Mouse (Mus musculus): ENCODE data around the gene Mien1. TPM values are rescaled to one million over a fixed set of nuclear protein-coding genes. Genes with fewer than 3 reads are reported as not detected.

Mien1 gene
- total RNA-seq, 1 experiment from 2014 or later = 80.3 TPM

Other genes starting within 250 kb of the Mien1 start
- 75.4 and 86.1 TPM in 2 replicates for gene Med1, start 245.7 kb downstream of the Mien1 start, total RNA-seq (2021)
- gene Cdk12, start 235.9 kb downstream of the Mien1 start, total RNA-seq (2021) = 49.5 and 51.7 TPM in 2 replicates
- gene Neurod2, start 109.3 kb downstream of the Mien1 start, total RNA-seq (2021) = not detected in 2 replicates
- gene Ppp1r1b, start 90.6 kb downstream of the Mien1 start, total RNA-seq (2021) = 0.24 TPM in 1 of 2 replicates, not detected in the other
- gene Stard3, start 80.6 kb downstream of the Mien1 start, total RNA-seq (2021) = 23.6 and 23.9 TPM in 2 replicates
- 0.91 TPM in 1 of 2 replicates, not detected in the other for gene Tcap, start 55.2 kb downstream of the Mien1 start, total RNA-seq (2021)
- 458 and 547 TPM in 2 replicates for gene Pnmt, start 52.5 kb downstream of the Mien1 start, total RNA-seq (2021)
- gene Pgap3, start 38.5 kb downstream of the Mien1 start, total RNA-seq (2021) = 3.6 and 6.5 TPM in 2 replicates
- gene Erbb2, start 26.5 kb downstream of the Mien1 start, total RNA-seq (2021) = 3.8 and 6.2 TPM in 2 replicates
- gene Grb7, start 7.4 kb upstream of the Mien1 start, total RNA-seq (2021) = 1.0 TPM in 1 of 2 replicates, not detected in the other
- 0.30 TPM in 1 of 2 replicates, not detected in the other for gene Ikzf3, start 107.0 kb upstream of the Mien1 start, total RNA-seq (2021)
- 0.70 TPM in 1 of 2 replicates, not detected in the other for gene Zpbp2, start 112.1 kb upstream of the Mien1 start, total RNA-seq (2021)
- gene Ormdl3, start 148.4 kb upstream of the Mien1 start, total RNA-seq (2021) = 96.8 and 98.6 TPM in 2 replicates
- not detected in 2 replicates for gene Lrrc3c, start 159.3 kb upstream of the Mien1 start, total RNA-seq (2021)
- 7.6 and 13.5 TPM in 2 replicates for gene Gm12355, start 186.7 kb upstream of the Mien1 start, total RNA-seq (2021)
- gene Gsdma3, start 187.4 kb upstream of the Mien1 start, total RNA-seq (2021) = 25.1 and 29.1 TPM in 2 replicates
- 0.88 and 1.8 TPM in 2 replicates for gene Gsdma2, start 207.8 kb upstream of the Mien1 start, total RNA-seq (2021)
- gene Gsdma, start 225.4 kb upstream of the Mien1 start, total RNA-seq (2021) = not detected in 2 replicates
- 134 and 138 TPM in 2 replicates for gene Psmd3, start 243.6 kb upstream of the Mien1 start, total RNA-seq (2021)